Mouse (Mus musculus) heart, embryonic 14.5 days (tissue): ENCODE results near the gene Numa1. TPM values are rescaled to one million over a fixed set of nuclear protein-coding genes. Genes with fewer than 3 reads are reported as not detected.
"Not testable (repeated sequence)": the region's sequence is repeated elsewhere in the genome, so short reads cannot be mapped to it uniquely, and the experiment has no call there.

Experiments
- ATAC-seq: fragments of 200-750 bp; cut with Nextera tagmentation; 2 replicates; pipeline ENCODE4 v1.8.0; 2017; ENCODE audit warnings: low read depth, moderate TSS enrichment; ENCODE audit not compliant: insufficient number of reproducible peaks, insufficient read depth, low FRiP score
- H3K27ac ChIP-seq, 2 experiments: fragments of 200-500 bp in 1 of 2; fragments of 300-500 bp in 1 of 2; sonication (generic) in 1 of 2; replicated peaks in 1 of 2; 2 replicates each; pipeline ENCODE4 v1.5.1; 2012 to 2014; ENCODE audit warnings: low read depth in 2 of 2, low read length in 2 of 2, control low read depth in 1 of 2, mild to moderate bottlenecking in 1 of 2, mixed read lengths in 1 of 2; ENCODE audit not compliant: control insufficient read depth in 1 of 2, insufficient read depth in 1 of 2
- H3K27me3 ChIP-seq: fragments of 300-500 bp; sonication (generic); 2 replicates; pipeline ENCODE4 v1.6.1; 2014; ENCODE audit warnings: mild to moderate bottlenecking, low read length, control low read depth; ENCODE audit not compliant: control insufficient read depth, insufficient read depth
- H3K36me3 ChIP-seq: fragments of 300-500 bp; sonication (generic); 2 replicates; pipeline ENCODE4 v1.6.1; 2014; ENCODE audit warnings: mild to moderate bottlenecking, control low read depth, low read length, mixed read lengths; ENCODE audit not compliant: control insufficient read depth, insufficient read depth
- H3K4me1 ChIP-seq, 2 experiments: fragments of 200-500 bp in 1 of 2; fragments of 300-500 bp in 1 of 2; sonication (generic) in 1 of 2; 2 replicates each; pipeline ENCODE4 v1.6.1; 2012 to 2014; ENCODE audit warnings: low read length in 2 of 2, control low read depth in 1 of 2, mixed read lengths in 1 of 2; ENCODE audit not compliant: control insufficient read depth in 2 of 2, insufficient read depth in 2 of 2
- H3K4me2 ChIP-seq: fragments of 300-500 bp; sonication (generic); 2 replicates; pipeline ENCODE4 v1.6.1; 2014; ENCODE audit warnings: mild to moderate bottlenecking, low read length
- H3K4me3 ChIP-seq, 2 experiments: fragments of 200-500 bp in 1 of 2; fragments of 300-500 bp in 1 of 2; sonication (generic) in 1 of 2; 2 replicates each; pipeline ENCODE4 v1.5.1; 2012 to 2014; ENCODE audit warnings: low read length in 2 of 2, mild to moderate bottlenecking in 2 of 2, control low read depth in 1 of 2, low read depth in 1 of 2, moderate library complexity in 1 of 2; ENCODE audit not compliant: control insufficient read depth in 1 of 2, insufficient read depth in 1 of 2
- H3K9ac ChIP-seq: fragments of 300-500 bp; sonication (generic); 2 replicates; pipeline ENCODE4 v1.6.1; 2014; ENCODE audit warnings: mild to moderate bottlenecking, low read length
- H3K9me3 ChIP-seq: fragments of 300-500 bp; sonication (generic); 2 replicates; pipeline ENCODE4 v1.6.1; 2016; ENCODE audit warnings: low read length, control low read depth; ENCODE audit not compliant: control insufficient read depth
- WGBS: fragments of 180-500 bp; shearing (Covaris S2); extraction: QIAGEN DNeasy Blood & Tissue Kit; methylation state at CpG from one replicate; pipeline ENCODE4 v1.1.7; 2014; 5-methylcytosine and 5-hydroxymethylcytosine counted together
- polyA plus RNA-seq: library from polyadenylated mRNA; unstranded; fragments of >200 nt; fragmentation: Nextera tagmentation; extraction: Ambion mirVana; gene quantifications from 2 replicates; pipeline ENCODE4 v1.2.1, GENCODE M21; 2014

Gene Numa1
- polyA plus RNA-seq, 1 experiment from 2014 or later = 62.5 TPM

DNA sequence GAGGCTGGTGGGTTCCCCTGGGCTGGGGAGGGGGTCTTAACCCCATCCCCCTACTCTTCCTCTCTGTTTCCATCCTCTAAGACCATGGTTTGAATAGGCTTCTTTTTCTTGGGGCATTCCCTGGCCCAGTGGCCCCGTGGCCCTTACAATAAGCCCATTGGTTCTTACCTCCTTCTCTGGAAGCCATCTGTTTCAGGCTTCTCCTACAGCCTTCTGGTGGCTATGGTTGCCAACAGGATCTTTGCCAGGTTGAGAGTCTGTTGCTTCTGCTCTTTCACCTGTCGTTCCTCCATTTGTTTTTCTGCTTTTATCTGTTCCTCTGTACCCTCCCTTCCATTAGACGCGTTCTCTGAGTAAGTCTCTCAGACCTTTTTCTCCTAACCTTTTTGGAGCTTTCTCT, 3.7 kb downstream of the Numa1 start:
- no peak for ATAC-seq

DNA sequence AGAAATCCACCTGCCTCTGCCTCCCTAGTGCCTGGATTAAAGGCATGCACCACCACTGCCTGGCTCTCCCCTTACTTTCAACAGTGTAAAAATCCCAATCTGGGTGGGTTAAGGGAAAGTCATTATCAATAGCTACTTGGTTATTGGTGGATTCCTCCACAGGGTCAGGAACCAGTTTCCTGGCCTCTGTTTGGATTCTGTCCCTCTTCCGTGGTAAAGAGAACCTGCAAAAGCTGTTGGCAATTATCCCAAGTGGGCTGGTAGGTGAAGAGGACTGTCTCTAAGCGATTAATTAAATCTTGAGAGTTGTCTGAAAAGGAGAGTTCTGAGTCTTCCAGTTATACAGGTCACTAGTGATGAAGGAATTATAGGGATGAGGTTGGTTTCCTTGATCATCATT, 4.4 kb downstream of the Numa1 start:
- no peak overlapping the region for H3K4me2 ChIP-seq
- H3K4me1 ChIP-seq = peaks cover 2 to 12% of the 10 kb centered on the region in 2 experiments; a peak in 2 of 4 replicates
- no peaks in the 10 kb centered on the region for H3K27me3 ChIP-seq
- ATAC-seq = no peak
- 81% methylated on average over 2 of the region's 2 CpGs for WGBS
- no peak overlapping the region for H3K9ac ChIP-seq
- H3K4me3 ChIP-seq = no peak overlapping the region
- H3K36me3 ChIP-seq = 0 out of 2 replicates have a peak, but pooled peaks cover 5% of the 10 kb centered on the region
- H3K27ac ChIP-seq = no peak overlapping the region
- no peaks in the 10 kb centered on the region for H3K9me3 ChIP-seq

More for the DNA sequence above, 3.7 kb downstream of the Numa1 start:
- 94% methylated on average over 4 of the region's 4 CpGs for WGBS
- Histone ChIP-seq H3K9ac (no peak overlapping the region), H3K4me2 (no peak overlapping the region), H3K4me3 (no peak overlapping the region), H3K36me3 (0 out of 2 replicates have a peak, but pooled peaks cover 5% of the 10 kb centered on the region), H3K27me3 (no peaks in the 10 kb centered on the region), H3K27ac (no peak overlapping the region), H3K4me1 (peaks cover 2 to 12% of the 10 kb centered on the region in 2 experiments; a peak in 2 of 4 replicates), H3K9me3 (no peaks in the 10 kb centered on the region)

DNA sequence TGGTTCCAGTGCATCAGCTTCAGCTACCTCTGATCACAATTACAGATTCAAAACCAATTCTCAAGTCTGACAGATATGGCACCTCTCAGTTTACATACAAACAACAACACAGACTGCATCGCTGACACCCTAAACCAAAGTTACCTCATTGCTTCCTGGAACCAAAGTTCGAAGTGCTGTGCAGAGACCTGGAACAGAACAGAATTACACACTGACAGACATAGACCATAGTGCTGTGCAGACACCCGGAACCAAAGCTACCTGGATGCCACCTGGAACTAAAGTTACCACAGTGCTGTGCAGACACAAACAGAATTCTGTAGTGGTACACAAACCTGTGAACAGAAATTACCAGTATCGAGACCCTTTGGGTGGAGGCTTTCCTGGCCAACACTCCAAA, 5.8 kb downstream of the Numa1 start:
- Histone ChIP-seq H3K9me3 (no peaks in the 10 kb centered on the region), H3K27ac (no peak overlapping the region), H3K4me3 (no peak overlapping the region), H3K4me2 (no peak overlapping the region), H3K36me3 (0 out of 2 replicates have a peak, but pooled peaks cover 5% of the 10 kb centered on the region), H3K27me3 (no peaks in the 10 kb centered on the region), H3K9ac (no peak overlapping the region), H3K4me1 (peaks cover 2 to 8% of the 10 kb centered on the region in 2 experiments; a peak in 2 of 4 replicates)
- ATAC-seq = no peak
- 92% methylated on average over 4 of the region's 4 CpGs for WGBS

DNA sequence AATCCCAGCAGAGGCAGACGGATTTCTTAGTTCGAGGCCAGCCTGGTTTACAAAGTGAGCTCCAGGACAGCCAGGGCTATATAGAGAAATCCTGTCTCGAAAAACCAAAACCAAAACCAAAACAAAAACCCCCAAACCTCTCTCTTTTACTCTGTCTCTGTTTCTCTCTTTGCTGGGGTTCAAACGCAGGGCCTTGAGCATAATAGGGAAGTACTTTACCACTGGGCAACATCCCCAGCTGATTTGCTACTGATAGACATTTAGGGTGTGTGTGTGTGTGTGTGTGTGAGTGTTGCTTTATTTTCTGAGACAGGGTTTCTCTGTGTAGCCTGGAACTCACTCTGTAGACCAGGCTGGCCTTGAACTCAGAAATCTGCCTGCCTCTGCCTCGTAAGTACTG, 15.1 kb downstream of the Numa1 start:
- not testable (repeated sequence) for H3K4me1 ChIP-seq, ATAC-seq, H3K27ac ChIP-seq, H3K27me3 ChIP-seq, H3K4me2 ChIP-seq, H3K36me3 ChIP-seq, H3K4me3 ChIP-seq, H3K9me3 ChIP-seq, H3K9ac ChIP-seq
- WGBS = 94% methylated on average over 5 of the region's 5 CpGs

DNA sequence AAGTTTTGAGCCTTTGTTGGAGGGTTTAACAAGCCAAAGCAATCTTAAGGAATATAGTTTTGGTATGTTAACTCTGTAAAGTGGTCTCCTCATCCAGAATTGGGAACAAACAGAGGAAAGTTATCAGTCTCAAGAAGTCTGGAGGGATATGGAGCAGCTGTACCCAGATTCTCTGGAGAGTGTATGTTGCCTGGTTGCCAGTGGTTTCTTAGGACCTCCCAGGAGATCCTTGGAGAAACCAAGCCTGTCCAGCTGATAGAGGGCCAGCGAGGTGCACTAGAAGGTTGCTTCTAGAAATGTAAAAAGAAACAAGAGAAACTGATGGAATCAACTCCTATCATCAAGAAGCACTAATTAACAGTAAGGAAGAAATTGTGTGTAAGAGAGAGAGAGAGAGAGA, 17.7 kb downstream of the Numa1 start:
- Histone ChIP-seq H3K4me1 (no peaks in the 10 kb centered on the region), H3K4me3 (no peak overlapping the region), H3K9me3 (no peaks in the 10 kb centered on the region), H3K36me3 (no peaks in the 10 kb centered on the region), H3K27me3 (no peaks in the 10 kb centered on the region), H3K4me2 (no peak overlapping the region), H3K9ac (no peak overlapping the region), H3K27ac (no peak overlapping the region)
- ATAC-seq = no peak
- WGBS = 65% methylated on average over 1 of the region's 1 CpGs

DNA sequence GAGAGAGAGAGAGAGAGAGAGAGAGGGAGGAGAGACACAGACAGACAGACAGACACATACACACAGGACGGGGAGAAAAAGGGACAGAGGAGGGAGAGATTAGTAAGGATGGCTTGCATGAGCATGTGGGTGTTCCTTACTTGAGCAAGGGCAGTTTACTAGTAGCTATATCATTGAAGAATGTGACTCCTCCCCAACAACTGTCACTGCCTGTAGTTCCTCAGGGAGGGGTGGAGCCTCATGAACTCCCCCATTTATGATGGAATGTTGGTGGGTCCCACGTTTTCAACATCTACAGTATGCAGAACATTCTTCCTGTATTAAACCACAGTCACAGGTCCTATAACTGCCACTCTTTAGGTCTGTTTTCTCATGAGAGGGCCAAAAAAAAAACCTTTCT, 18.2 kb downstream of the Numa1 start:
- 52% methylated on average over 2 of the region's 2 CpGs for WGBS
- Histone ChIP-seq H3K9ac (no peak overlapping the region), H3K4me3 (no peak overlapping the region), H3K4me2 (no peak overlapping the region), H3K27ac (no peak overlapping the region), H3K9me3 (no peaks in the 10 kb centered on the region), H3K27me3 (no peaks in the 10 kb centered on the region), H3K4me1 (no peaks in the 10 kb centered on the region), H3K36me3 (no peaks in the 10 kb centered on the region)
- ATAC-seq = no peak

DNA sequence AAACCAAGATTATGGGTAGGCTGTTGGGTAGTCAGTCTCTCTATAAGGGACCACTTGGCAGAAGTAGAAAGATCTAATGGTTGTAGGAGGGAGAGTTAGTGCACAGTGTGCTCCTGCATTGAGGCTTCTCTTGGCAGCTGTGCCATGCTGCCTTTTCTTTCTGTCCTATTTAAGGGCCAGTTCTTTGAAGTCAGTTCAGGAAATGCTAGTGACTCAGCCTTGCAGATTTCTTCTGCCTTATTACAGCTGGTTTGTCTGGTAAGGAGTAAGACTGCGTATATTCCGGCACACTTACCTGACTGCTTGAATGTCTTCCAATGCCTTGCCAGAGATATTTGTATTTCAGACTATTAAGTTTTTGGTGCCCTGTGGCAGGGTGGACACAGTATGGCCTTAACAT, 20.3 kb downstream of the Numa1 start:
- Histone ChIP-seq H3K4me1 (no peaks in the 10 kb centered on the region), H3K27ac (no peak overlapping the region), H3K36me3 (no peaks in the 10 kb centered on the region), H3K9ac (no peak overlapping the region), H3K27me3 (no peaks in the 10 kb centered on the region), H3K4me2 (no peak overlapping the region), H3K9me3 (no peaks in the 10 kb centered on the region), H3K4me3 (no peak overlapping the region)
- no peak for ATAC-seq
- WGBS = 88% methylated on average over 2 of the region's 2 CpGs

DNA sequence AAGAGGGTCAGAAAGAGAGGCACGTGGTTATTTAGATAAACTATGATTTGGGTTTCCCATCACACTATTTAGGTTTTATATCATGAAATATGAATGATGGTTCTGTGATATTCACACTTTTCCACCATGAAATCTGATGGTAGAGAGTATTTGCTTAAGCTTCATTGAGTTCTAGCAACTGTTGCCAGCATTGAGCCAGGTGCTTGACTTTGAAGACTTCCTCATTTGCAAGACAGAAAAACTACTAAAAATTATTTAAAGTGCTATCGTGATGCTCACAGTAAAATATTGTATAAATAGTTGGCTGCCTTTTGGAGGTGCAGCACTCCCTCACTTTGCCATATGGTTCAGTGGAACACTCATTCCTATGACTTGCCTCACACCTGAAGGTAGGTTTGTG, 21.4 kb downstream of the Numa1 start:
- Histone ChIP-seq H3K36me3 (no peaks in the 10 kb centered on the region), H3K9ac (no peak overlapping the region), H3K4me1 (no peaks in the 10 kb centered on the region; a peak in 1 of 4 replicates), H3K4me3 (no peak overlapping the region), H3K9me3 (no peaks in the 10 kb centered on the region), H3K4me2 (no peak overlapping the region), H3K27me3 (no peaks in the 10 kb centered on the region), H3K27ac (no peak overlapping the region)
- WGBS = 90% methylated on average over 2 of the region's 2 CpGs
- ATAC-seq = no peak
